Mouse (Mus musculus): ENCODE measurements around the gene Gipc1. TPM values are rescaled to one million over a fixed set of nuclear protein-coding genes. Genes with fewer than 3 reads are reported as not detected.

Gipc1 gene
- total and polyA plus RNA-seq, 3 experiments = 21.0 to 25.8 (median 22.6) TPM

DNA sequence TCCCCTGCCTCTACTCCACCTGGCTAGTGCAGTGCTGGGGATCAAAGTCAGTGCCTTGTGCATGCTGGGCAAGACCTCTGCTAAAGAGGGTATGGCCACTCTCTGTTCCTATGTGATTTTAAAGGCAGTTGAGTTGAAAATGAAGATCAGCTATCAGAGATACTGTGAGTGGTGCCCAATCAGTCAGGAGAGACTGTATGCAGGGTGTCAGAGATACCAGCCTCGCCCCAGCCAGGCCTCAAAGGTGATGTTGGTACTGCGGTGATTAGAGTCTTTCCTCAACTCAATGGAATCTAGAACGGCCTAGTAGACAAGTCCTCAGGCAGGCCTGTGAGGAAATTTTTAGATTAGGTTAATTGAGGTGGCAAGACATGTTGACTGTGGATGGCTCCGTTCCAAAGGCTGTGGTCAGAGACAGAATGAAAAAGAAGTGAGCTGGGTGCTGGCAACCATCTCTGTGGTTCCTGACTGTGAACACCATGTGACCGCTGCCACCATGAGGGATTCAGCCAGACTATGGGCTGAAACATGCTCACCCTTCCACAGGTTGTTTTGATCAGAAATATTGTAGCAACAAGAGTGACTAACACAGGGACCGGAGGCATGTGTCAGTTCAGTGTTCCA is 26.7 kb upstream of the Gipc1 start:
- no peak overlapping the region for H3K27ac ChIP-seq (ENCODE audit: insufficient read depth, low read depth)

DNA sequence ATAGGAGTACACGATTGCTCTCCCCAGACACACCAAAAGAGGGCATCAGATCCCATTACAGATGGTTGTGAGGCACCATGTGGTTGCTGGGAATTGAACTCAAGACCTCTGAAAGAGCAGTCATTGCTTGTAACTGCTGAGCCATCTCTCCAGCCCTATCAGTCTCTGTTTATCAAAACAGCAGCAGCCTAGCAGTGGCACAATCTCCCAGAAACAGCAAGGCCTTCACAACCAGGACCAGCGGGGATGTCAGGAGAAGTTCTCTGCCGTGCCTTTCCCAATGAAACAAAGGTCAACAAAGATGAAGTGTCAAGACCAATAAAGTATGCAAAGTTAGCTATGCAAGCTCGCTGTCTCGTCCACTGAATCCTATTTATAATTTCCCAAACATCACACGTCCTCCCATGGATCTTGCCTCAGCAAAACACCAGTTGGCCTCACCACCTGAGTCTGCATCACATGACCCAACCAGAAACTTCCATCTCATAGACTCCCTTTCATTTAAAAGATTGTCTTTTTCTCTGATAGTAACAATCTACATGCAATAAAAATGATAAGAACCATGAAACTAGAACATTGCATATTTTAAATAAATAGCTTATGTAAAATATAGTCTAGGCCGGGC is 20.3 kb upstream of the Gipc1 start:
- H3K4me2 ChIP-seq (ENCODE audit: insufficient read depth, low read depth, poor library complexity, severe bottlenecking) = no peak overlapping the region
- dilution Hi-C loops (cut with MboI; ENCODE audit: extremely low pct_ligation_motif_present, extremely low pct_unique_long_range_greater_than_20kb, low sequenced_read_pairs) = no loop called here

More for the DNA sequence above, 26.7 kb upstream of the Gipc1 start:
- TF ChIP-seq RCOR1 (conservative IDR thresholded peaks at IDR 0.05; ENCODE audit: low read depth, low read length) (no peak), ZNF384 (IDR thresholded peaks at IDR 0.05; ENCODE audit: low read depth, low read length) (no peak), SMC3 (IDR thresholded peaks at IDR 0.05; ENCODE audit: low read depth, low read length) (no peak), MXI1 (IDR thresholded peaks at IDR 0.05; ENCODE audit: low read depth, low read length) (no peak), MEF2A (IDR thresholded peaks at IDR 0.05; ENCODE audit: borderline replicate concordance, low read depth, low read length) (no peak), EP300 (IDR thresholded peaks at IDR 0.05; ENCODE audit: low read length) (no peak), TBP (conservative IDR thresholded peaks at IDR 0.05; ENCODE audit: low read depth, low read length) (no peak), ELF1 (IDR thresholded peaks at IDR 0.05; ENCODE audit: low read depth, low read length) (no peak), UBTF (IDR thresholded peaks at IDR 0.05; ENCODE audit: low read depth, low read length) (no peak), E2F4 (IDR thresholded peaks at IDR 0.05; ENCODE audit: insufficient replicate concordance, low read depth, low read length) (no peak), NRF1 (IDR thresholded peaks at IDR 0.05; ENCODE audit: low read depth, low read length) (no peak), SIN3A (IDR thresholded peaks at IDR 0.05; ENCODE audit: low read length) (no peak), TCF12 (IDR thresholded peaks at IDR 0.05; ENCODE audit: low read depth, low read length) (no peak), MAFK (IDR thresholded peaks at IDR 0.05; ENCODE audit: insufficient replicate concordance, low read length) (no peak)
- no peak for DNase-seq (ENCODE audit: extremely low read depth)
- Histone ChIP-seq H3K9ac (ENCODE audit: insufficient read depth, low read depth) (no peak overlapping the region), H3K4me2 (ENCODE audit: insufficient read depth, low read depth, poor library complexity, severe bottlenecking) (no peak overlapping the region), H3K79me2 (replicated peaks; ENCODE audit: control insufficient read depth, extremely low read depth, insufficient read depth, poor library complexity, severe bottlenecking) (no peaks in the 10 kb centered on the region), H3K9me3 (replicated peaks; ENCODE audit: low read length) (no peaks in the 10 kb centered on the region), H3K4me1 (ENCODE audit: control insufficient read depth in 1 of 2, insufficient read depth in 2 of 2) (peaks cover 13 to 22% of the 10 kb centered on the region in 2 experiments), H3K36me3 (replicated peaks in 1 of 2; ENCODE audit: control insufficient read depth in 1 of 2, insufficient read depth in 1 of 2, low read length in 1 of 2) (no peaks in the 10 kb centered on the region), H3K4me3 (replicated peaks in 1 of 3; ENCODE audit: low read depth in 2 of 3, low read length in 2 of 3, poor library complexity in 1 of 3) (no peak overlapping the region), H3K27me3 (replicated peaks) (no peaks in the 10 kb centered on the region)
- in situ Hi-C loops (cut with MboI; ENCODE audit: low pct_ligation_motif_present, low pct_unique_long_range_greater_than_20kb, low sequenced_read_pairs) (no loop called here), dilution Hi-C loops (cut with MboI; ENCODE audit: extremely low pct_ligation_motif_present, extremely low pct_unique_long_range_greater_than_20kb, low sequenced_read_pairs) (no loop called here)

More for the DNA sequence above, 20.3 kb upstream of the Gipc1 start:
- Histone ChIP-seq H3K36me3 (replicated peaks in 1 of 2; ENCODE audit: control insufficient read depth in 1 of 2, insufficient read depth in 1 of 2, low read length in 1 of 2) (no peaks in the 10 kb centered on the region), H3K9me3 (replicated peaks; ENCODE audit: low read length) (peaks cover 7% of the 10 kb centered on the region), H3K4me3 (replicated peaks in 1 of 3; ENCODE audit: low read depth in 2 of 3, low read length in 2 of 3, poor library complexity in 1 of 3) (no peak overlapping the region), H3K9ac (ENCODE audit: insufficient read depth, low read depth) (no peak overlapping the region), H3K4me1 (ENCODE audit: control insufficient read depth in 1 of 2, insufficient read depth in 2 of 2) (no peaks in the 10 kb centered on the region), H3K79me2 (replicated peaks; ENCODE audit: control insufficient read depth, extremely low read depth, insufficient read depth, poor library complexity, severe bottlenecking) (no peaks in the 10 kb centered on the region), H3K27me3 (replicated peaks) (peaks cover 6% of the 10 kb centered on the region), H3K27ac (ENCODE audit: insufficient read depth, low read depth) (no peak overlapping the region)
- DNase-seq (ENCODE audit: extremely low read depth) = no peak
- TF ChIP-seq SIN3A (IDR thresholded peaks at IDR 0.05; ENCODE audit: low read length) (no peak), USF1 (IDR thresholded peaks at IDR 0.05; ENCODE audit: low read depth, low read length) (no peak), TBP (conservative IDR thresholded peaks at IDR 0.05; ENCODE audit: low read depth, low read length) (no peak), CHD1 (IDR thresholded peaks at IDR 0.05; ENCODE audit: low read depth, low read length) (no peak), NELFE (IDR thresholded peaks at IDR 0.05; ENCODE audit: low read depth, low read length) (no peak)
- in situ Hi-C loops (cut with MboI; ENCODE audit: low pct_ligation_motif_present, low pct_unique_long_range_greater_than_20kb, low sequenced_read_pairs) = no loop called here
